Mouse (Mus musculus) forebrain, embryonic 12.5 days (tissue): Measurements from ENCODE around the gene Pi4kb. TPM values are rescaled to one million over a fixed set of nuclear protein-coding genes. Genes with fewer than 3 reads are reported as not detected.

Experiments
- ATAC-seq: fragments of 200-750 bp; cut with Nextera tagmentation; 2 replicates; pipeline ENCODE4 v1.8.0; 2017; ENCODE audit warnings: moderate TSS enrichment; ENCODE audit not compliant: low FRiP score
- H3K27ac ChIP-seq: fragments of 300-500 bp; sonication (generic); 2 replicates; pipeline ENCODE4 v1.5.1; 2016; ENCODE audit warnings: mild to moderate bottlenecking
- H3K27me3 ChIP-seq: fragments of 300-500 bp; sonication (generic); 2 replicates; pipeline ENCODE4 v1.6.1; 2016; ENCODE audit warnings: mild to moderate bottlenecking
- H3K36me3 ChIP-seq: fragments of 300-500 bp; sonication (generic); replicated peaks from 2 replicates; pipeline ENCODE4 v1.6.1; 2016; ENCODE audit warnings: mild to moderate bottlenecking
- H3K4me1 ChIP-seq: fragments of 300-500 bp; sonication (generic); 2 replicates; pipeline ENCODE4 v1.6.1; 2016
- H3K4me2 ChIP-seq: fragments of 300-500 bp; sonication (generic); 2 replicates; pipeline ENCODE4 v1.6.1; 2016; ENCODE audit warnings: mild to moderate bottlenecking, moderate library complexity
- H3K4me3 ChIP-seq: fragments of 300-500 bp; sonication (generic); replicated peaks from 2 replicates; pipeline ENCODE4 v1.5.1; 2016; ENCODE audit warnings: mild to moderate bottlenecking
- H3K9ac ChIP-seq: fragments of 300-500 bp; sonication (generic); 2 replicates; pipeline ENCODE4 v1.6.1; 2016; ENCODE audit warnings: mild to moderate bottlenecking
- H3K9me3 ChIP-seq: fragments of 300-500 bp; sonication (generic); 2 replicates; pipeline ENCODE4 v1.6.1; 2016
- WGBS: fragments of 180-500 bp; shearing (Covaris S2); methylation state at CpG from one replicate; pipeline ENCODE4 v1.1.7; 2016; 5-methylcytosine and 5-hydroxymethylcytosine counted together
- polyA plus RNA-seq: library from polyadenylated mRNA; unstranded; fragments of >200 nt; fragmentation: Nextera tagmentation; extraction: Ambion mirVana; gene quantifications from 2 replicates; pipeline ENCODE4 v1.2.1, GENCODE M21; 2016

Pi4kb gene
- polyA plus RNA-seq, 1 experiment from 2014 or later: 17.2 TPM

DNA sequence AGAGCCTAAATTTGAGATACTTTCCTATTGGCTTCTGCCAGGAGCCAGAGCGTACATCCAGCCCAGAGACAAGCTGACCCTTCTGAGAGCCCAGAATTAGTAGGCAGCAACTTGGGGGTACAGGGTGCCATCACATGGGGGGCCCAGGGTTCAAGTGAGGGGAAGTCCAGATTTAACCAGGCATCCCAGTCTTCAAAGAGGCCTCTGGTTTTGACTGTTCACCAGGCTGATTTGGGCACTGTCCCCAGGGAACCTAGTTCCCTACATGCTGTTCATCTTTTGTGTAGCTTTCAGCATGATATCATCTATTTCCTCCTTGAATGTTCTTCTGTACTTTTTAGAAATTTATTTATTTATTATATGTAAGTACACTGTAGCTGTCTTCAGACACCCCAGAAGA lies 9.5 kb upstream of the Pi4kb start:
- WGBS: 92% methylated on average over 1 of the region's 1 CpGs
- H3K4me1 ChIP-seq: no peaks in the 10 kb centered on the region
- H3K4me3 ChIP-seq: no peak overlapping the region
- no peaks in the 10 kb centered on the region for H3K9me3 ChIP-seq
- H3K27ac ChIP-seq: no peak overlapping the region
- no peaks in the 10 kb centered on the region for H3K36me3 ChIP-seq
- H3K9ac ChIP-seq: no peak overlapping the region
- ATAC-seq: no peak
- H3K4me2 ChIP-seq: no peak overlapping the region
- no peaks in the 10 kb centered on the region for H3K27me3 ChIP-seq

DNA sequence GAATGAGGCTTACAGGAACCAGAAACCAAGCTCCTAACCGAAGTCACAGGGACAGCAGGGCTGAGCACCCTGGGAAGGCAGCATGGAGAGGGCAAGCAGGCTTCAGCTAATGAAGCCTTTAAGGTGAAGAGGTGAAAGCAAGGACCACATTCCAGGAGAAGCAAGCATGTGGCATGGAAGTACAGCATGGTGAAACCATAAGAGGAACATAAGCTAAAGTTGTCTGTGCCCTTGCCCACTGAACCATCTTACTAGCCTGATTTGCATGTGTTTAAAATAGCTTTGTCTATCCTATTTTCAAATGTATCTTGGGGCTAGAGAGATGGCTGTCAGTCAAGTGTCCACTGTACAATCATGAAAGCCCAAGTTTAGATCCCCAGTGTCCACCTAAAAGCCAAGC lies 8.7 kb upstream of the Pi4kb start:
- WGBS: 81% methylated on average over 1 of the region's 1 CpGs
- H3K4me1 ChIP-seq: no peaks in the 10 kb centered on the region
- no peaks in the 10 kb centered on the region for H3K36me3 ChIP-seq
- H3K9me3 ChIP-seq: no peaks in the 10 kb centered on the region
- no peak for ATAC-seq
- H3K9ac ChIP-seq: no peak overlapping the region
- no peak overlapping the region for H3K4me3 ChIP-seq
- H3K27ac ChIP-seq: no peak overlapping the region
- no peaks in the 10 kb centered on the region for H3K27me3 ChIP-seq
- no peak overlapping the region for H3K4me2 ChIP-seq

DNA sequence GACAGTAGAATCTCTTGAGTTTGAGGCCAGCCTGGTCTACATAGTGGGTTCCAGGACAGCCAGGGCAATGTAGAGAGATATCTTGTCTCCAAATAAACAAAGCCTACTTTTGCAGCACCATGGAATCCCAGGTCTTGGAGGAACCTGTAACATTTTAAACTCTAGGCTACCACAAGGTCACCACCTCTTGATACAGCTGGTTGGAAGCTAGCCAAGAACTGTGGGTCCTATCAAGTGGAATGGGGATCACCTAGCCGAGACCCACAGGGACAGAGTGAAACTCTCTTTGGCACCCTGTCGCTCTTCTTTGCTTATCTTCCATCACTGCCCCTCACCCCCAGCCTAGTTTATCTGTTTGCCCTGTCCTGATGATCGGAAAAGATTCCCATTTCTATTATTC lies 2.0 kb upstream of the Pi4kb start:
- Histone ChIP-seq H3K4me2 (no peak overlapping the region), H3K9ac (no peak overlapping the region), H3K4me3 (no peak overlapping the region), H3K9me3 (no peaks in the 10 kb centered on the region), H3K36me3 (0 out of 2 replicates have a peak, but pooled peaks cover 3% of the 10 kb centered on the region), H3K27ac (no peak overlapping the region), H3K27me3 (no peaks in the 10 kb centered on the region), H3K4me1 (peaks cover 17% of the 10 kb centered on the region)
- 91% methylated on average over 3 of the region's 3 CpGs for WGBS
- ATAC-seq: no peak

DNA sequence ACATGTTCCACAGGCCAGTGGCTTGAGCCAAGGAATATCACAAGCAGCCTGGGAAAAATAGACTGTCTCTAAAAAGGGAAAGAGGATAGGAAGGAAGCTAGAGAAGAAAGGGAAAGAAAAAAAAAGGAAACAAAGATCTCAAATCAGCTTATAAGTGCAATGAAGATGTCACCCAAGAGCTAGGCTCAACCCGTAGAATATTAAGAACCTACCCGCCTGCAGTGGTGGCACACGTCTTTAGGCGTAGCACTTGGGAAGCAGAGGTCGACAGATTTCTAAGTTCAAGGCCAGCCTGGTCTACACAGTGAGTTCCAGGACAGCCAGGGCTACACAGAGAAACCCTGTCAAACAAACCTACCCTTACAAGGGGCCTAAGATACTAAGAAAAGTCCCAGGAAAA lies 911 bp upstream of the Pi4kb start:
- peak overlapping the region; percentile 70 for H3K4me2 ChIP-seq
- ATAC-seq: no peak
- no peaks in the 10 kb centered on the region for H3K27me3 ChIP-seq
- peaks cover 17% of the 10 kb centered on the region for H3K4me1 ChIP-seq
- H3K36me3 ChIP-seq: 0 out of 2 replicates have a peak, but pooled peaks cover 8% of the 10 kb centered on the region
- H3K4me3 ChIP-seq: peak overlapping the region; percentile 92
- 85% methylated on average over 5 of the region's 5 CpGs for WGBS
- no peaks in the 10 kb centered on the region for H3K9me3 ChIP-seq
- no peak overlapping the region for H3K27ac ChIP-seq
- H3K9ac ChIP-seq: peak overlapping the region; percentile 48; the same call in 1 of the 2 replicates

DNA sequence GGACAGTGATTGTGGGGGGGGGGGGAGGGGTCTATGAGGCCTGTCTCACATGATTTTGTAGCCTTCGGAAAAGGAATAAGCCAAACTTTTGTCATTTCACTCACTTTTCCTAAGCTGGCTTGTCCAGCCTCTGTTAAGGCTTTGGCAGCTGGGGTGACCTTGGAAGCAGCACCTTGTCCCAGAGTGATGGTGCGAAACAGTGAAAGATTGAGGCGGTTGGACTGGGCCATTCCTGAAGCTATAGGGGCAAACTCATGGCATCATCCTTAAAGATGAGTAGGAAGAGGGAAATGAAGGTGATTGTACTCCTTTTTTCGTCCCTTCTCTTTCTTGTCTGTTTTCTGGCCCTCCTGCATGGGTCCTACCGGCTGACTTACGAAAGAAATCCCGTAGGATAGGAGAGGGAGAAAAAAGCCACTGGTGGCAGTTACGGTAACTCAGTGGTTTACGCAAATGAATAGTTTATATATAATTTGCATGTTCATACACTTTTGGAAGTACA lies 454 bp upstream of the Pi4kb start:
- Histone ChIP-seq H3K4me3 (peak overlapping the region; percentile 92), H3K36me3 (0 out of 2 replicates have a peak, but pooled peaks cover 8% of the 10 kb centered on the region), H3K4me1 (peaks cover 17% of the 10 kb centered on the region), H3K9me3 (no peaks in the 10 kb centered on the region), H3K4me2 (peak overlapping the region; percentile 70), H3K9ac (peak overlapping the region; percentile 48; the same call in 1 of the 2 replicates), H3K27me3 (no peaks in the 10 kb centered on the region), H3K27ac (no peak overlapping the region)
- ATAC-seq: peak; percentile 18
- WGBS: 17% methylated on average over 9 of the region's 9 CpGs

DNA sequence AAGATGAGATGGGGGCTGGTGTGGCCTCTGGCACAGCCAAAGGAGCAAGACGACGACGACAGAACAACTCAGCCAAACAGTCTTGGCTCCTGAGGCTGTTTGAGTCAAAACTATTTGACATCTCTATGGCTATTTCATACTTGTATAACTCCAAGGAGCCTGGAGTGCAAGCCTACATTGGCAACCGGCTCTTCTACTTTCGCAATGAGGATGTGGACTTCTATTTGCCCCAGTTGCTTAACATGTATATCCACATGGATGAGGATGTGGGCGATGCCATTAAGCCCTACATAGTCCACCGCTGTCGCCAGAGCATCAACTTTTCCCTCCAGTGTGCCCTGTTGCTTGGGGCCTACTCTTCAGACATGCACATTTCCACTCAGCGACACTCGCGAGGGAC lies 9.8 kb downstream of the Pi4kb start:
- WGBS: 90% methylated on average over 11 of the region's 11 CpGs
- Histone ChIP-seq H3K4me1 (0 out of 2 replicates have a peak, but pooled peaks cover 2% of the 10 kb centered on the region), H3K27me3 (no peaks in the 10 kb centered on the region), H3K4me2 (no peak overlapping the region), H3K4me3 (no peak overlapping the region), H3K27ac (no peak overlapping the region), H3K36me3 (peaks cover 54% of the 10 kb centered on the region), H3K9me3 (no peaks in the 10 kb centered on the region), H3K9ac (no peak overlapping the region)
- ATAC-seq: no peak

DNA sequence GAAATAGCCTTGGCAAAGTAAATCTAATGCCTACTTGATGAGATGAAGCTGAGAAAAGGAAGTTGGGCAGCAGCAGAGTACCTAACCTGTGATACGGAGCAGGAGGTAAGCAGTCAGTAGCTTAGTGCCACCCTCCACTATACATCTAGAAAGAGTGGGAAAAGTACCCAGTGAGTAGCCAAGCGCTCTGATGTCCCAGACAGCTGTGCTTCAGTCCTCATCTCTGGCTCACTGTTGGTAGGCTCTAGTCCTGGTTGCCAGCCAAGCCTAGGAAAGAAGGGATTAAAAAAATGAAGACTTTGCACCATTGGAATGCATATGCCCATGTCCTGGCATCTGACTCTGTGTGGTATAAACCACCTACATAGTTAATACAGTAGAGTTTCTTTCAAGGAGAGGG lies 11.0 kb downstream of the Pi4kb start:
- Histone ChIP-seq H3K36me3 (peaks cover 58% of the 10 kb centered on the region), H3K4me2 (no peak overlapping the region), H3K4me3 (no peak overlapping the region), H3K27ac (no peak overlapping the region), H3K9ac (no peak overlapping the region), H3K9me3 (no peaks in the 10 kb centered on the region), H3K27me3 (no peaks in the 10 kb centered on the region), H3K4me1 (0 out of 2 replicates have a peak, but pooled peaks cover 4% of the 10 kb centered on the region)
- ATAC-seq: no peak
- WGBS: 93% methylated on average over 2 of the region's 2 CpGs

DNA sequence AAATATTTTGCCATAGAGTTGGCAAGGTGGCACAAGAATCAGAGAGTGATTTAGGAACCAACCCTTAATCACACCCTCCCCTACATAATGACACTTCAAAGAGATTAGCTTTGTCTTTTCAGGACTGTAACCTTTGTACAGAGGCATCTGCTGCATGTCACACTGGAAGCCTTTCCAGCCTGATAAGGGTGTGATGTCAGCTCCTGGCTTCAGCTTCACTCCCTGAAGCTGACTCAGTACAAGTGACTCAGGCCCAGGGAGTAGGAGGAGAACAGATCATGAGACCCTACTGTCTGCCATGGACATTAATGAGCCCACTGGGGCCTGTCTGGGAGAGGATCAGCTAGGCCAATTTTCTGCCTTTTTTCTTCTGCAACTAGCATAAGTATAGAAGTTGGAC lies 13.0 kb downstream of the Pi4kb start:
- Histone ChIP-seq H3K27ac (no peak overlapping the region), H3K9me3 (no peaks in the 10 kb centered on the region), H3K4me2 (no peak overlapping the region), H3K4me1 (0 out of 2 replicates have a peak, but pooled peaks cover 4% of the 10 kb centered on the region), H3K27me3 (no peaks in the 10 kb centered on the region), H3K36me3 (peaks cover 58% of the 10 kb centered on the region), H3K4me3 (no peak overlapping the region), H3K9ac (no peak overlapping the region)
- ATAC-seq: no peak

DNA sequence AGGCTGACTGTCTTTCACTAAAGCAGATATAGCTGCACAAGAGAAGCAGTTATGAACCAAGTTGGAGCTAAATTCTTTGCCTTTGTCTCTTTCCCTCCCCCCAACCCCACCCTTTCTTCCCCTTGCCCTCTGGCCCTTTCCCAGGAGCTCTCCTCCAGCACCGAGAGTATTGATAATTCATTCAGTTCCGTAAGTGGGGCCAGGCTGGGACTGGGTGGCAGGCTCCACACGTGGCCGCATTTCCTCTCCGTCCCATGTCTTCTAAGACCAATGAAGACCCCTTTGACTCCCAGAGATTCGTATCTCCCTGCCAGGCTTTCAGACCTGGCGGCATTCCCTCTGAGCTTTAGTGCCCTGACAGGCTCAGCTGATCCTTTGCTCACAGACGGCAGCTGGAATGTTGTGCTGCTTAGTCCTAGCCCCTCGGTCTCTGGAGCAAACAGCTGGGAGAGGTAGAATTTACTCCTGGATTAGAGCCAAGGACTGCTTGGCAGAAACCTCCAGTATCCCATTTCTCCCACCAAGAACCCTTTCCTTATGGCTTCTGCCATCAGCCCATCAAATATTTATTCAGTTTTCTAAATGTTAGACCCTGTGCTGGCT lies 14.7 kb downstream of the Pi4kb start:
- no peak overlapping the region for H3K4me3 ChIP-seq
- no peak overlapping the region for H3K27ac ChIP-seq
- no peaks in the 10 kb centered on the region for H3K27me3 ChIP-seq
- H3K9me3 ChIP-seq: no peaks in the 10 kb centered on the region
- WGBS: 58% methylated on average over 9 of the region's 9 CpGs
- ATAC-seq: no peak
- H3K36me3 ChIP-seq: peaks cover 62% of the 10 kb centered on the region
- no peak overlapping the region for H3K9ac ChIP-seq
- no peak overlapping the region for H3K4me2 ChIP-seq
- 0 out of 2 replicates have a peak, but pooled peaks cover 4% of the 10 kb centered on the region for H3K4me1 ChIP-seq

DNA sequence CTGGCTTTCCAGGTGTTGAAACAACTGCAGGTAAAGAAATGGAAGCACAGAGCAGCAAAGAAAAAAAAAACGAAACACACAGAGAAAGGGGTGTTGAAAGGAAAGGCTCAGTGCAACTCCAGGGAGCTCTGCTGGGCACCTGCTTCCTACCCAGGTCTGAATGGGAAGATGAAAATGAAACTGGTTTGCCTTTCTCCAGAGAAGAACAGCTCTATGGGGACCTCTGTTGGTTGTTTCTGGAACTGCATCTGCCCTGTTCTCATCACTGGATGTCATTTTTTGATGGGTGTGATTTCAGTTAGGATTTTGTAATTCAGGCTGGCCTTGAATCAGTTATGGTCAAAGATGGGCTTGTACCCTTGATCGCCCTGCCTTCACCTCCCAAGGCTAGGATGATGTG lies 22.4 kb downstream of the Pi4kb start:
- H3K4me1 ChIP-seq: no peaks in the 10 kb centered on the region
- WGBS: 43% methylated on average over 2 of the region's 2 CpGs
- H3K9me3 ChIP-seq: no peaks in the 10 kb centered on the region
- H3K27ac ChIP-seq: no peak overlapping the region
- no peak overlapping the region for H3K9ac ChIP-seq
- H3K27me3 ChIP-seq: no peaks in the 10 kb centered on the region
- H3K36me3 ChIP-seq: peaks cover 89% of the 10 kb centered on the region
- ATAC-seq: no peak
- H3K4me3 ChIP-seq: no peak overlapping the region
- no peak overlapping the region for H3K4me2 ChIP-seq

DNA sequence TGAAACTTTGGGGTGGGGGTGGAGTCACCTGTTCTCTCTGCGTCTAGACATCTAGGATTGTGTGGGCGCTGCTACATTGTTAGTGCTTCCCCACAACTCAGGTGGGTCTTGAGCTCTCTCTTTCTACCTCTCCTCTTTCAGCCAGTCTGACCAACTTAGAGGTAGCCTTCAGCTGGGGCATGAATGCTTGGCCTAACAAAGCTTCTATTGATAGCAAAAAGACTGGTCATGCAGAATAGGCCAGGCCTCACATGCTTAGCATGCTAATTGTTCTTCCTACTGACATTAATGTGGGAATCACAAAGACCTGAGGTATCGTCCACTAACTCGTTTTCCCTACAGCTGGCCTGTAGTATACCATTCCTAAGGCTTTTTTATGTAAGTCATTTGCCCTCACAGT lies 28.0 kb downstream of the Pi4kb start:
- Histone ChIP-seq H3K27ac (peak overlapping the region; percentile 21), H3K9ac (no peak overlapping the region), H3K4me2 (no peak overlapping the region), H3K27me3 (no peaks in the 10 kb centered on the region), H3K4me3 (no peak overlapping the region), H3K9me3 (no peaks in the 10 kb centered on the region), H3K36me3 (peaks cover 81% of the 10 kb centered on the region), H3K4me1 (peaks cover 17% of the 10 kb centered on the region)
- WGBS: 49% methylated on average over 4 of the region's 4 CpGs
- peak; percentile 43 for ATAC-seq

DNA sequence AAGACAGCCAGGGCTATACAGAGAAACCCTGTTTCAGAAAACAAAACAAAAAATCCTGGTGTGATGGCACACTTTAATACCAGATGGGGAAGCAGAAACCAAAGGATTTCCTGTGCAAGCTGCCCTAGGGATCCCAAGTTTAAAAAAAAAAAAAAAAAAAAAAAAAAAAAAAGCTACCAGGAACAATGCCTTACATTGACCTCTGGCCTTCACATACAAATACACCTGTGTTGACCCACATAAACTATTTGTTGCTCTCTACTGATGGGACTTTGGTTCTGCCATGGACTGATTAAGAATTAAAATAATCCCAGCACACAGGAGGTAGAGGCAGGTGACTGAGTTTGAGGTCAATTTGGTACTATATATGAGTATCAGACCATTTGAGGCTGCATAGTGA lies 28.7 kb downstream of the Pi4kb start:
- ATAC-seq: no peak
- no peaks in the 10 kb centered on the region for H3K27me3 ChIP-seq
- peaks cover 19% of the 10 kb centered on the region for H3K4me1 ChIP-seq
- H3K9me3 ChIP-seq: no peaks in the 10 kb centered on the region
- H3K4me2 ChIP-seq: no peak overlapping the region
- H3K36me3 ChIP-seq: peaks cover 81% of the 10 kb centered on the region
- no peak overlapping the region for H3K4me3 ChIP-seq
- H3K27ac ChIP-seq: peak overlapping the region; percentile 21
- no peak overlapping the region for H3K9ac ChIP-seq

DNA sequence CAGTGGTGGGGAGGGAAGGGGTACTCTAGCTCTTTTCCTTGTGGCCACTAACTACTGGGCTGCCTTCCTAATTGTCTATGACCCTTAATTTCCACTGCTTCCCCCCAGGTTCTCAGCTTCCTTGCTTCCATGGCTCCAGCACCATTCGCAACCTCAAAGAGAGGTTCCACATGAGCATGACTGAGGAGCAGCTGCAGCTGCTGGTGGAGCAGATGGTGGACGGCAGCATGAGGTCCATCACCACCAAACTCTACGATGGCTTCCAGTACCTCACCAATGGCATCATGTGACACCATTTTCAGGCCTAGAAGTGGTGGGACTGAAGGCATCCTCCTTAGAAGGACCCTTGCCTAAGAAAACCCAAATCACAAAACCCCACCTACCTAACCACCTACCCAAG lies 31.1 kb downstream of the Pi4kb start:
- 99% methylated on average over 3 of the region's 3 CpGs for WGBS

More for the DNA sequence above, 31.1 kb downstream of the Pi4kb start:
- no peak overlapping the region for H3K4me3 ChIP-seq
- no peaks in the 10 kb centered on the region for H3K9me3 ChIP-seq
- no peak overlapping the region for H3K27ac ChIP-seq
- no peak for ATAC-seq
- H3K4me2 ChIP-seq: no peak overlapping the region
- peaks cover 81% of the 10 kb centered on the region for H3K36me3 ChIP-seq
- no peaks in the 10 kb centered on the region for H3K27me3 ChIP-seq
- H3K9ac ChIP-seq: no peak overlapping the region
- peaks cover 24% of the 10 kb centered on the region for H3K4me1 ChIP-seq
